In genomic region chr7:30194884-30195283, GRCm38 (mm10) we compare ENCODE assay signal across 8 mouse cellular contexts. TPM values are rescaled to one million over a fixed set of nuclear protein-coding genes. Genes with fewer than 3 reads are reported as not detected.
DNase-seq lines count a peak whose midpoint lies in the region; ATAC-seq and TF ChIP-seq lines count a peak whose summit lies in the region.

No protein-coding gene starts in this region.

- peaks cover 13% of the 10 kb centered on the region for H3K36me3 ChIP-seq in heart, embryonic 11.5 days (ENCODE audit: control insufficient read depth, insufficient read depth, low read length)
- peaks cover 18% of the 10 kb centered on the region for H3K36me3 ChIP-seq in kidney, embryonic 16.5 days (ENCODE audit: insufficient read depth, low read length)
- peaks cover 11% of the 10 kb centered on the region for H3K36me3 ChIP-seq in liver, adult 2 months (ENCODE audit: control insufficient read depth, insufficient read depth, low read length)
- peaks cover 7% of the 10 kb centered on the region for H3K36me3 ChIP-seq in myocyte (ENCODE audit: control insufficient read depth, insufficient read depth)
- H3K36me3 ChIP-seq in splenic B cell, adult 2 months (ENCODE audit: control insufficient read depth, insufficient read depth, low read length, poor library complexity, severe bottlenecking), result no peaks in the 10 kb centered on the region

- H3K4me2 ChIP-seq in heart, embryonic 11.5 days, result peak overlapping the region; percentile 73
- H3K4me2 ChIP-seq in kidney, embryonic 16.5 days (replicated peaks; ENCODE audit: low read depth, low read length), result peak overlapping the region; percentile 65
- peak overlapping the region; percentile 84 for H3K4me2 ChIP-seq in myocyte (ENCODE audit: low read depth)

- H3K9ac ChIP-seq in heart, embryonic 11.5 days (ENCODE audit: low read depth, low read length), result peak overlapping the region; percentile 91
- peak overlapping the region; percentile 81 for H3K9ac ChIP-seq in kidney, embryonic 16.5 days (replicated peaks; ENCODE audit: low read length)
- peak overlapping the region; percentile 79 for H3K9ac ChIP-seq in liver, adult 2 months (ENCODE audit: low read depth, low read length)

- H3K79me2 ChIP-seq in liver, adult 2 months (ENCODE audit: control insufficient read depth, insufficient read depth, low read length), result no peaks in the 10 kb centered on the region; the same call in 1 of the 2 replicates
- peaks cover 22% of the 10 kb centered on the region for H3K79me2 ChIP-seq in myocyte (ENCODE audit: control insufficient read depth, insufficient read depth)

- H3K27me3 ChIP-seq in heart, embryonic 11.5 days (ENCODE audit: control insufficient read depth, insufficient read depth, low read length), result no peaks in the 10 kb centered on the region
- no peaks in the 10 kb centered on the region for H3K27me3 ChIP-seq in kidney, embryonic 16.5 days (ENCODE audit: insufficient read depth, low read length)
- H3K27me3 ChIP-seq in liver, adult 2 months (ENCODE audit: control insufficient read depth, insufficient read depth, low read length), result no peaks in the 10 kb centered on the region
- no peaks in the 10 kb centered on the region for H3K27me3 ChIP-seq in myocyte (ENCODE audit: control insufficient read depth, insufficient read depth, insufficient read length)
- no peaks in the 10 kb centered on the region for H3K27me3 ChIP-seq in splenic B cell, adult 2 months (ENCODE audit: control insufficient read depth, insufficient read depth, low read length, poor library complexity, severe bottlenecking)

- DNase-seq in A20 (ENCODE audit: low read depth, low spot score), result peak; percentile 94
- DNase-seq in liver, adult 2 months (ENCODE audit: extremely low read depth, low read depth, low spot score), result peak; percentile 80
- DNase-seq in splenic B cell, adult 2 months (ENCODE audit: low read depth, low spot score), result peak; percentile 96

- peak overlapping the region; percentile 91 for H3K27ac ChIP-seq in bone marrow macrophage, adult 2 months (ENCODE audit: insufficient read depth, low read depth, low read length)
- H3K27ac ChIP-seq in embryonic fibroblast, embryonic 13.5 days (ENCODE audit: insufficient read depth, low read length), result peak overlapping the region; percentile 92
- peak overlapping the region; percentile 89 for H3K27ac ChIP-seq in heart, embryonic 11.5 days (ENCODE audit: low read depth, low read length)
- peak overlapping the region; percentile 89 for H3K27ac ChIP-seq in kidney, embryonic 16.5 days (ENCODE audit: low read length)
- H3K27ac ChIP-seq in liver, adult 2 months (replicated peaks; ENCODE audit: insufficient read depth, low read depth, low read length), result peak overlapping the region; percentile 66

- TF ChIP-seq CTCF in bone marrow macrophage, adult 2 months (IDR thresholded peaks at IDR 0.05; ENCODE audit: low read depth, low read length), result no peak
- TF ChIP-seq CTCF in embryonic fibroblast, embryonic 13.5 days (IDR thresholded peaks at IDR 0.05; ENCODE audit: borderline replicate concordance, insufficient read depth, low read length), result no peak
- no peak for TF ChIP-seq CTCF in liver, adult 2 months (IDR thresholded peaks at IDR 0.05; ENCODE audit: low read depth, low read length)

- H3K4me1 ChIP-seq in bone marrow macrophage, adult 2 months (ENCODE audit: control insufficient read depth, insufficient read depth, low read length), result peaks cover 23% of the 10 kb centered on the region
- peaks cover 4% of the 10 kb centered on the region for H3K4me1 ChIP-seq in embryonic fibroblast, embryonic 13.5 days (ENCODE audit: control insufficient read depth, insufficient read depth, low read length)
- H3K4me1 ChIP-seq in heart, embryonic 11.5 days (ENCODE audit: control insufficient read depth, insufficient read depth, low read length), result peaks cover 14% of the 10 kb centered on the region
- H3K4me1 ChIP-seq in kidney, embryonic 16.5 days (ENCODE audit: insufficient read depth, low read length), result peaks cover 27% of the 10 kb centered on the region
- H3K4me1 ChIP-seq in liver, adult 2 months (ENCODE audit: control insufficient read depth, insufficient read depth, low read length), result peaks cover 3% of the 10 kb centered on the region; the same call in 1 of the 2 replicates

- ATAC-seq in heart, embryonic 11.5 days (replicated peaks; ENCODE audit: insufficient number of reproducible peaks, low FRiP score, low TSS enrichment), result peak; percentile 86
- ATAC-seq in kidney, embryonic 16.5 days (ENCODE audit: low FRiP score, low TSS enrichment), result peak; percentile 92

- peak overlapping the region; percentile 66 for H3K4me3 ChIP-seq in bone marrow macrophage, adult 2 months (ENCODE audit: insufficient read depth, low read length)
- peak overlapping the region; percentile 94 for H3K4me3 ChIP-seq in embryonic fibroblast, embryonic 13.5 days (ENCODE audit: insufficient read depth, low read length)
- peak overlapping the region; percentile 85 for H3K4me3 ChIP-seq in heart, embryonic 11.5 days (ENCODE audit: low read depth, low read length)
- peak overlapping the region; percentile 91 for H3K4me3 ChIP-seq in kidney, embryonic 16.5 days (ENCODE audit: low read length)
- peak overlapping the region; percentile 78 for H3K4me3 ChIP-seq in liver, adult 2 months (ENCODE audit: insufficient read depth, low read depth, low read length)
- peak overlapping the region; percentile 83 for H3K4me3 ChIP-seq in myocyte

- TF ChIP-seq POLR2A in bone marrow macrophage, adult 2 months (IDR thresholded peaks at IDR 0.05; ENCODE audit: borderline replicate concordance, low read depth, low read length), result no peak
- TF ChIP-seq POLR2A in embryonic fibroblast, embryonic 13.5 days (IDR thresholded peaks at IDR 0.05; ENCODE audit: low read depth, low read length), result peak; percentile 96
- 0 out of 2 replicates have a peak, but pooled peaks have one; percentile 63 for TF ChIP-seq POLR2A in liver, adult 2 months (IDR thresholded peaks at IDR 0.05; ENCODE audit: extremely low read depth, insufficient read depth, low read length)
- peak; percentile 94 for TF ChIP-seq POLR2A in myocyte (IDR thresholded peaks at IDR 0.05; ENCODE audit: insufficient read length, low read depth)

- H3ac ChIP-seq in myocyte (ENCODE audit: control insufficient read depth, insufficient read length), result peak overlapping the region; percentile 30

- H3K9me3 ChIP-seq in heart, embryonic 11.5 days (replicated peaks; ENCODE audit: control insufficient read depth, low read length), result no peaks in the 10 kb centered on the region
- no peaks in the 10 kb centered on the region for H3K9me3 ChIP-seq in kidney, embryonic 16.5 days (ENCODE audit: low read length)

- under 1% methylated on average over 28 of the region's 28 CpGs for WGBS in heart, embryonic 11.5 days (ENCODE audit: insufficient replicate concordance)
- WGBS in kidney, embryonic 16.5 days, result under 1% methylated on average over 28 of the region's 28 CpGs
- under 1% methylated on average over 28 of the region's 28 CpGs for WGBS in liver, adult 2 months

RNA-seq across cellular contexts. Expression of gene Capns1, which starts 3.7 kb away (rescaled TPM):
- 501 and 572 TPM in 2 replicates for polyA plus RNA-seq in bone marrow macrophage, adult 2 months (2012; ENCODE audit: insufficient read depth, insufficient read length, missing spikeins)
- polyA plus RNA-seq in embryonic fibroblast, embryonic 13.5 days (2011; ENCODE audit: insufficient read length, low read depth, missing spikeins), result 465 and 512 TPM in 2 replicates
- 64.6 and 71.7 TPM in 2 replicates for polyA plus RNA-seq in heart, embryonic 11.5 days (2014; fragmentation: Nextera tagmentation; extraction: Ambion mirVana)
- 105 and 111 TPM in 2 replicates for polyA plus RNA-seq in kidney, embryonic 16.5 days (2015; fragmentation: Nextera tagmentation; extraction: Ambion mirVana)
- 65.5 and 73.6 TPM in 2 replicates for total RNA-seq in liver, adult 2 months (2014; rRNA removed)
- polyA plus RNA-seq in liver, adult 2 months (2012; rRNA removed), result 235 and 253 TPM in 2 replicates
- 622 TPM for polyA plus RNA-seq in myocyte (2012; fragmentation: generic; extraction: Trizol)

RNA-seq across cellular contexts. Expression of gene Cox7a1, which starts 10.9 kb away (rescaled TPM):
- 8.0 and 14.3 TPM in 2 replicates for polyA plus RNA-seq in bone marrow macrophage, adult 2 months (2012; ENCODE audit: insufficient read depth, insufficient read length, missing spikeins)
- polyA plus RNA-seq in embryonic fibroblast, embryonic 13.5 days (2011; ENCODE audit: insufficient read length, low read depth, missing spikeins), result not detected in 2 replicates
- 309 and 324 TPM in 2 replicates for polyA plus RNA-seq in heart, embryonic 11.5 days (2014; fragmentation: Nextera tagmentation; extraction: Ambion mirVana)
- polyA plus RNA-seq in kidney, embryonic 16.5 days (2015; fragmentation: Nextera tagmentation; extraction: Ambion mirVana), result 11.7 and 13.8 TPM in 2 replicates
- 6.1 and 9.7 TPM in 2 replicates for total RNA-seq in liver, adult 2 months (2014; rRNA removed)
- polyA plus RNA-seq in liver, adult 2 months (2012; rRNA removed), result 2.0 and 2.8 TPM in 2 replicates
- 112 TPM for polyA plus RNA-seq in myocyte (2012; fragmentation: generic; extraction: Trizol)

RNA-seq across cellular contexts. Expression of gene Zfp146, which starts 25.3 kb away (rescaled TPM):
- polyA plus RNA-seq in bone marrow macrophage, adult 2 months (2012; ENCODE audit: insufficient read depth, insufficient read length, missing spikeins), result 19.9 and 22.9 TPM in 2 replicates
- 62.6 and 68.9 TPM in 2 replicates for polyA plus RNA-seq in embryonic fibroblast, embryonic 13.5 days (2011; ENCODE audit: insufficient read length, low read depth, missing spikeins)
- polyA plus RNA-seq in heart, embryonic 11.5 days (2014; fragmentation: Nextera tagmentation; extraction: Ambion mirVana), result 6.6 and 10.4 TPM in 2 replicates
- 12.6 and 15.6 TPM in 2 replicates for polyA plus RNA-seq in kidney, embryonic 16.5 days (2015; fragmentation: Nextera tagmentation; extraction: Ambion mirVana)
- total RNA-seq in liver, adult 2 months (2014; rRNA removed), result 16.3 and 20.8 TPM in 2 replicates
- 5.1 and 6.9 TPM in 2 replicates for polyA plus RNA-seq in liver, adult 2 months (2012; rRNA removed)
- polyA plus RNA-seq in myocyte (2012; fragmentation: generic; extraction: Trizol), result 13.2 TPM

RNA-seq across cellular contexts. Expression of gene Polr2i, which starts 36.9 kb away (rescaled TPM):
- polyA plus RNA-seq in bone marrow macrophage, adult 2 months (2012; ENCODE audit: insufficient read depth, insufficient read length, missing spikeins), result 47.6 and 50.3 TPM in 2 replicates
- 52.0 and 53.4 TPM in 2 replicates for polyA plus RNA-seq in embryonic fibroblast, embryonic 13.5 days (2011; ENCODE audit: insufficient read length, low read depth, missing spikeins)
- 120 and 126 TPM in 2 replicates for polyA plus RNA-seq in heart, embryonic 11.5 days (2014; fragmentation: Nextera tagmentation; extraction: Ambion mirVana)
- polyA plus RNA-seq in kidney, embryonic 16.5 days (2015; fragmentation: Nextera tagmentation; extraction: Ambion mirVana), result 145 and 146 TPM in 2 replicates
- total RNA-seq in liver, adult 2 months (2014; rRNA removed), result 57.1 and 68.6 TPM in 2 replicates
- polyA plus RNA-seq in liver, adult 2 months (2012; rRNA removed), result 99.9 and 109 TPM in 2 replicates
- polyA plus RNA-seq in myocyte (2012; fragmentation: generic; extraction: Trizol), result 174 TPM

RNA-seq across cellular contexts. Expression of gene Tbcb, which starts 37.2 kb away (rescaled TPM):
- polyA plus RNA-seq in bone marrow macrophage, adult 2 months (2012; ENCODE audit: insufficient read depth, insufficient read length, missing spikeins), result 83.3 and 108 TPM in 2 replicates
- 83.5 and 90.8 TPM in 2 replicates for polyA plus RNA-seq in embryonic fibroblast, embryonic 13.5 days (2011; ENCODE audit: insufficient read length, low read depth, missing spikeins)
- polyA plus RNA-seq in heart, embryonic 11.5 days (2014; fragmentation: Nextera tagmentation; extraction: Ambion mirVana), result 184 and 185 TPM in 2 replicates
- 180 and 206 TPM in 2 replicates for polyA plus RNA-seq in kidney, embryonic 16.5 days (2015; fragmentation: Nextera tagmentation; extraction: Ambion mirVana)
- 32.3 and 32.5 TPM in 2 replicates for total RNA-seq in liver, adult 2 months (2014; rRNA removed)
- 21.5 and 22.1 TPM in 2 replicates for polyA plus RNA-seq in liver, adult 2 months (2012; rRNA removed)
- 147 TPM for polyA plus RNA-seq in myocyte (2012; fragmentation: generic; extraction: Trizol)

Comparison
In these comparisons a context has a peak if more than half of its experiments do, and no peak if none do; other contexts are left out.
1. Peak in every context shown above with its lines: DNase-seq, ATAC-seq, H3K4me3 ChIP-seq and H3K27ac ChIP-seq.